Mouse (Mus musculus): ENCODE data around the gene Capns2. TPM values are rescaled to one million over a fixed set of nuclear protein-coding genes. Genes with fewer than 3 reads are reported as not detected.

Capns2 gene
- polyA plus RNA-seq, 1 experiment from 2014 or later = not detected

DNA sequence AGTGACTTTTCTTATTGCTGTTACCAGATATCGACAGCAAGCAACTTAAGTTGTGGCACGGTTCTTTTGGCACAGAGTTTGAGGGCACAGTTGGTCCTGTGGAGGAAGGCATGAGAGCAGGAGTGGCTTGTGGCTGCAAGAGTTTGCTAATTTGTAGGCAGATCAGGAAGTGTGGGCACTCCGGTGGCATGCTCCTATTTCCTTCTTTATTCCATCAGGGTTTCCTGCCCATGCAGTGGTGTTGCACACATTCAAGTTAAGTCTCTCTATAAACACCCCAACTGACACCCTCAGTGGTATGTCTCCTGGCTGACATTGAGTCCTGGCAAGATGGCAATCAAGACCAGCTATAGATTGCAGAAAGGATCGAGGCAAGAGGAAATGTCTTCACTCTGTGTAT, 47.9 kb downstream of the Capns2 start:
- H3K79me2 ChIP-seq (ENCODE audit: inconsistent target) = no peaks in the 10 kb centered on the region
- WGBS (ENCODE audit: missing documents) = 8% methylated on average over 4 of the region's 4 CpGs
- H3K36me3 ChIP-seq (ENCODE audit: inconsistent target) = no peaks in the 10 kb centered on the region
- no peak overlapping the region for H3K4me3 ChIP-seq (ENCODE audit: inconsistent target)
- H3K27ac ChIP-seq = no peak overlapping the region

DNA sequence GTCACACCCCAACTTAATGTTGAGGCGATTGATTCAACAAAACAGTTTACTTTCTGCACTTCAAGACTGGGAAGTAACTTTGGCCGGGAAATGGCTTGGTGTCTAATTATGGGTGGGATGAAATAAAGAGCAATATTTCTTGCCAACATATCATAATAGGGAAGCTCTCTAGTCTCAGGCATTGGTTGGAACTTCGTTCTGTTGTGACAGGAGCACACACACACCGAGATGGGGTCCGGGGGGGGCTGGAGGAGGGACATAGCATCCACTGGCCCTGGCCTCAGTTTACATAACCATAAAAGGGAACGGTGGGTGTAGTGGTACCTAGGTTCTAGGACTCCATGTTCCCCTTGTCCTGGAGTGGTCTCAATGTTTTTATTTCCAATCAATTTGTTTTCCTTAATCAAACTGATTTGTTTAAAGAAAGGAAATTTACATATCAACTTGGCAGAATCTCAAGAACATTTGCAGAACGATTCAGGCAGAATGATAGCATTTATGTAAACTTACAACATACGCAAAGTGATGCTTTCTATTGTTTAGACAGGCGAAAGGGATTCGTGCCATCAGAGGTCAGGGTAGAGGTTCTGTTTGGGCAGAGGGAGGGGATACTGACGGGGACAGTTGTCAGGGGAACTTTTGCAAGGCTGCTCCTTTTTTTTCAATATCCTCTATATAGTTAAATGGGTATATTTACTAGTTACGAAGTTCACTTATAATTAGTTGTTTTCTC, 49.6 kb downstream of the Capns2 start:
- 74% methylated on average over 11 of the region's 12 CpGs for WGBS (ENCODE audit: missing documents)
- no peaks in the 10 kb centered on the region for H3K36me3 ChIP-seq (ENCODE audit: inconsistent target)

More for the DNA sequence above, 49.6 kb downstream of the Capns2 start:
- H3K4me3 ChIP-seq (ENCODE audit: inconsistent target) = no peak overlapping the region
- H3K27ac ChIP-seq = no peak overlapping the region
- H3K79me2 ChIP-seq (ENCODE audit: inconsistent target) = no peaks in the 10 kb centered on the region

Other genes with a start within 250 kb of the Capns2 start
- not detected in 3 replicates for gene Irx6, start 227.1 kb upstream of the Capns2 start, polyA plus RNA-seq (2018)
- 0.17 to 0.64 TPM (median 0.20 TPM) in 3 replicates for gene Mmp2, start 74.1 kb upstream of the Capns2 start, polyA plus RNA-seq (2018)
- gene Lpcat2, start 46.1 kb upstream of the Capns2 start, polyA plus RNA-seq (2018) = 21.3 to 65.7 TPM (median 29.4 TPM) in 3 replicates
- not detected in 3 replicates for gene Slc6a2, start 58.7 kb downstream of the Capns2 start, polyA plus RNA-seq (2018)
- gene Ces1a, start 146.8 kb downstream of the Capns2 start, polyA plus RNA-seq (2018) = not detected in 3 replicates
- gene Ces1b, start 178.6 kb downstream of the Capns2 start, polyA plus RNA-seq (2018) = not detected in 3 replicates
- not detected in 3 replicates for gene Ces1c, start 229.9 kb downstream of the Capns2 start, polyA plus RNA-seq (2018)